Mouse (Mus musculus) lung, postnatal 25 days (tissue): Measurements from ENCODE around the gene Slc4a2.

Experiments used
- DNase-seq: peaks from one replicate; pipeline ENCODE4 v3.0.0; 2022; ENCODE audit warnings: low spot score

Gene Slc4a2

DNA sequence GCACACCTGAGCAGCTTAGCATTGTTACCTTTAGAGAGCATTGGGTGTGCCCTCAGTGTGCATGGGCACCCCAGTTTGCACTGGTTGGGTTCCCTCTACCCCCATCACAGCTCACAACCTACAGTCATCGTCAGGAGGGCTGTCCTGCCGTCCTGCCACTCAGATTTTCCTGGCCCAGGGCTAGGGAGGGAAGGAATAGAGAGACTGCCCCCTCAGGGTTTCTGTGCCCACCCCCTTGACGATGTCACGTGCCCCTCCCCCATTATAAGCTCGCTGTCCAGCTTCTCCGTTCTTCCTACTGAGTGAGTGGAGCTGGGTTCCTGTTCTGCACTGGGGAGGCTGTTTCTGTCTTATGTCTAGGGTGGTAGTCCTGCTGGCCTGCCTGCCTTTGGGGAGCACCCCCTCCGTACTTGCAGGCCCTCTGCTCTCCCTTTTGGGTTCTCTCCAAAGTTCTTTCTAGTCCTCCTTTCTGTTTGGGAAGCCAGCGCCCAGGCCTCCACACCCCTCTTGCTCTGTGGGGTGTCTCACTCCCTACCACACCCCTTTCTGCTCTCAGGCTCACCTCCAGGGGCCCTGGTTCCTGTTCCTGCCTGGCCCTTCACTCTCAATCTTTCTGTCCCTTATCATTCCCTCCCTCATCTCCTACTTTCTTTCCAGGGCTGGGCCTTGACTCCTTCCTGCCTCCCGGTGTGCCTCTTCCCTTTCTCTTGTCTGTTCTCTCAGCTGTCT, 3.1 kb downstream of the Slc4a2 start:
- DNase-seq, result no peak

DNA sequence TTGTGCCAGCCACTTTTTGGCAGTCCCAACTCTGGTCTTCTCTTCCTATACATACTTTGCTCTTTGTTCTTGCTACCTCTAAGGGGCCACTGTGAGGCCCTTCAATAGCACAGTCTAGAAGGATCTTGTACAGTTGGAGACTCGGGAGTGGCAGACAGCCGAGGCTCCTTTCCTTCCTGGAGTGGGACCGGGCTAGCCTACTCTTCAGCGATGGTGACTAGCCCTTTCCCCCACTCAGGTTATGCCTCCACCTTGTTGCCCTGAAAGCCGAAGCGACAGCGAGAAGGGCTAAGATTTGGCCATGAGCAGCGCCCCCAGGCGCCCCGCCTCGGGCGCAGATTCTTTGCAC, 3.6 kb downstream of the Slc4a2 start:
- no peak for DNase-seq

DNA sequence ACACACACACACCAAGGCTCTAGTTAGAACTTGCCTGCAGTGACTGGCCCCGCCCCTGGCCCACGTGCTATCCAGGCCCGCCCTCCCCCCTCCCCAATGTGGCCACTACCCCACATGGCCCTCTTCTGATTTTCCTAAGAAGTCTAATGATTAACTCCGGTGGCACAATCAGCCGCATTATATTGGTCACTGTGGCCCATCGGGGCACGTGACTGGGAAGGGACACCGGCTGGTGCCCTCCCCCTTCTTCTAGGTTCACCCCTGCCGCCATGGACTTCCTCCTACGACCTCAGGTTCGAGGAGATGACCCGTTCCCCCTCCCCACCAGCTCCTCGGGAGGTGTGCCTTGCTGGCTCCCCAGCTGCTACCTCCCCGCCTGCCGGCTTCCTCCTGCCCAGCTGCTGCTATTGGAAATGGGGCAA, 4.4 kb downstream of the Slc4a2 start:
- peak; percentile 73 for DNase-seq

DNA sequence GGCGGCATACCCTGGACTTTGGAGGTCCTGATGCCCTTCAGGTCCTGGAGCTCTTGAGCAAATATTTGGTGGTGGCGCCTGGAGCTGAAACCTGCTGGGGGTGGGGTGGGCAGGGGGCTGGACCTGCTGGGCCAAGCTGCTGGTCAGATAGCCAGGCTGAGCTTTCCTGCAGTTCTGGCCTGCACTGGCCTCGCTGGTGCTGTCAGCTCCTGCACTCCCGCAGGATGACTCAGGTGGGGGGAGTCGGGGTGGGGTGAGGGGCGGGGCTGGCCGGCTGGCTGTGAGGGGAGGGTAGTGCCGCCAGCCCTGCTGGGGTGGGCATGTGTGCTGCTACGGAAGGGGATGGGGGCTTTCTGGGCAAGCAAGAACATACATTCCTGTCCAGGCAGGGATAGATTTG, 5.0 kb downstream of the Slc4a2 start:
- DNase-seq, result no peak

DNA sequence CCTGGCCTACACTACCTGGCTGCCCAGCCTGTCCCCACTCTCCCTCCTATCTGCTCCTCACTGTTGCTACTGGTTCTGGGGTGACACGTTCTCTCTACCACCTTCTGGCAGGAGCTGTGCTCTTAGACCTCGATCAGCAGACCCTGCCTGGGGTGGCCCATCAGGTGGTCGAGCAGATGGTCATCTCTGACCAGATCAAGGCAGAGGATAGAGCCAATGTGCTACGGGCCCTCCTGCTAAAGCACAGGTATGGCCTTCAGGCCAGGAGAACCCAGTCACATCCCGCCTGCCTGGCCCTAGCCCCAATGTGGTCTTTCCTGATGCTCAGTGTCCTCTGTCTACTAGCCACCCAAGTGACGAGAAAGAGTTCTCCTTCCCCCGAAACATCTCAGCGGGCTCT, 10.4 kb downstream of the Slc4a2 start:
- no peak for DNase-seq

DNA sequence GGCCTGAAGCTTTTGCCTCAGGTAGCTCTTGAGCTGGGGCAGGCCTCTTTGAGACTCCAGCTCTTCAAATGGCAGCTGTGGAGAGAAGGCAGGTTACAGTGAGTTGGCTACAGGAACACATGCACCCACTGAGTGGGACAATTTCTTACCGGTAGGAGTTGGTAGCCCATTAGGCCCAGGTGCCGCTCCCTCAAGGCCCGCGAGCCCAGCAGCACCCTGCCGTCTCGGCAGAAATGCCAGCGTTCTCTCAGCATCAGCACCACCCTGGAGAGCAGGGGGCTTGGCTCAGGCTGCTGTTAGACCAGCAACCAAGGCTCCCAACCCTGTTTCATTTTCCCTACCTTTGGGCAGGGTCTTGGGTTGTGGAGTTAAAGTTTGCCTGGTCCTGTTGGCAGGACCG, 17.6 kb downstream of the Slc4a2 start:
- DNase-seq, result no peak

DNA sequence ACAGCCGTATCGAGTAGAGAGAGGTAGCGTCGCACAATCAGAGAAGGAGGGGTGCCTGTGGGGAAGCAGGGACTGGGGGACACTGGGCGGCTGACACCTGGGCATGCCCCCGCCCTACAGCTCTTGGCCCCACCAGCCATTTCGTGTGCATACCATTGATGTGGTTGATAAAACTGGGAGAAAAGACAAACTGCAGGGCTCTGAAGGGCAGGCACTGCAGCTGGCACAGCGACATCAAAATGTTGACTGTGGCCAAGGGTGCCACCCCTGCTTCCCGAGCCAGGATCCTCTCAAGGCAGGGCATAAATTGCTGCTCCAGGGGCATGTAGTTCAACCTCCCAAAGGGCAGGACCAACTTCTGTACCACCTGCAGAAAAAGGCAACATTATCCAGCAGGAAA, 18.4 kb downstream of the Slc4a2 start:
- DNase-seq, result no peak

DNA sequence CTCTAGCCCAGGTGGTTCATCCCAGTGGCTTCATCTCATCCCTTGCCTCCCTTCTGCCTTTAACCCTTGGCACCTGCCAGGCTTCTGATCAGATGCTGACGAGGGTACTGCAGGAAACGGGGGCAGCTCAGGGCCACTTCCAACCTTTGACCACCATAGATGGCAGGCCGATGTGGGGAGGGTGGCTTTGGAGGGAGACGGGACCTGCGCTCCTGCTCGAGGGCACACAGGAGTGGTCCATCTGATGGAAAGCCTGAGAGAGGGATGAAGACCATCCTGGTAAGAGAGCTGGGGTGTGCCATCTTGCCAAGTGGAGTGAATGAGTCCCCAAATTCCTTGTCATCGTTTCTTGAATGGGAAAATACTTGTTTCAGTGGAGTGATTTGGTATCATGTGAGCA, 19.6 kb downstream of the Slc4a2 start:
- DNase-seq, result no peak

DNA sequence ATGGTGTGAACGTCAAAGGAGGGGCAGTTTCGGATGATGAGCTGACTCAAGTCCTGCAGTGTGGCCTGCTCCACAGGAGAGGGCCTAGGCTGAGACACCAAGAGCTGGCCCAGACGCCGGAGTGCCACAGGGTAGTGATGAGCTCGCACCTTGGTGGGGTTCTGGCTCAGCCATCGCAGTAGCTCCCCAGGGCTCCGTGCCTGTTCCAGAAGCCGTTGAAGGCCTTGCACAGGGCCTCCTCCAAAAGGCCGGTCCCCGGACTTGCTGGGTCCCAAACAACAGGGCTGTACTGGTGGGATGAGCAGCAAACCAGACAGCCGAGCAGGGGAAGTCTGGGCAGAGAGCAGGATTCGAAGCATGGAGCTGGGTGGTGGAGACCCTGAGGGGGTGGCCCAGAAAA, 20.3 kb downstream of the Slc4a2 start:
- DNase-seq, result no peak

DNA sequence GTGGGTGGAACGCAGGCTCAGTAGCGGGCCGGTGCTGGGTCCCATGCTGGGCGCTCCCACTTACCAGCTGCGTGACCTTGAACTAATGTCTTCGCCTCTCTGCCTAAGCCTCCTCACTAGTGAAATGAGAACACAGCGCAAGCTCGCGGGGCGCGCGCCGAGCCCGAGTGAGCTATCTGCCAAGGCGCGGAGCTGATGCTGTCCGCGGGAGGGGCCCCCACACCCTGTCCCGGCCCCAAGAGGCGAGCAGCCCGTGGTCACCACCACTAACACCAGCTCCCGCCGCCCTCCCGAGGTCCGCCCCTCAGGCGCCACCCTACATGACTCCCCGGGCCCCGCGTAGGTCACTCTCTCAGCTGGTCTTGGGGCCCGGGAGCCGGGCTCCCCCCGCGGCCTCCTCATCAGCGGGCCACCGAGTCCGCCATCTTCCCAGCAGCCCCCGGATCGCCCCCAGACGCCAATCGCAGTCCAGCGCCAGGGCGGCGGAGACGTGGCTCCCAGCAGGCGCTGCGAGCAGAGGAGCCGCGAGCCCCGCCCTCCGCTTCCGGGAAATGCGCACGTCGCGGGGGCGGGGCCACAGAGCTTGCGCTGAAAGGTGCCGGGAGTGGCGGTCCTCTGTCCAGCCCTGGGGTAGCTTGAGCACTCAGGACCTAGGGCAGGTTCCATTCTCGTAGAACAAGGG, 21.2 kb downstream of the Slc4a2 start, which contains the start of gene Fastk:
Fastk (minus strand) TSS at position 542 of the 682 bp plus-strand sequence.
- DNase-seq, result peak; percentile 94

DNA sequence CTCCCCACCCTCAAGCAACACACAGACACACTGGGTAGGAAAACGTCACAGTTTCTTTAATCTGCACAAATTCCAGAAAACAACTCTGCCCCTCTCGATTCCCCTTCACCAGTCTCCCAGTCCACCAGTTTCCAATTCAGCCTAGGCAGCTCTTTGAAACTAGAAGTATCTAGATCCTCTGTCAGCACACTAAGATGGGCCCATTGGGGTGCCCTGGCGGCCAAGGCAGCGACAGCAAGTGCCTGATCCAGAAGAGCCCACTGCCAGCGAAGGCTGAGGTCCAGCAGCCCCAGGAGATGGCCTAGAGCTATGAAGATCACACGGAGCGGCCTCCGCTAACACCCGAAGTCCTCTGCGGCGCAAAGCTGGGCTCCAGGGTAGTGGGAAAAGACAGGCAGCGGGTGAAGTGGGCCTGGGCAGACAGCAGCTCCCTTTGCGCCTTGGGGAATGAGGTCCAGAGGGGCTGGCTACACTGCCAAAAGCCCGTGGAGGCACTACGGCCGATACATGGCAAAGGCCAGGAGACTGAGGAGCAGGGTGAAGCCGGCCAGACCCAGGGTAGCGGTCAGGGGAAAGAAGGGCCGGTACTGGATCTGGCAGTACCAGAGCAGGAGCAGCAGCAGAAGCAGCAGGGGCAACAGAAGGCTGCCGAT, 21.9 kb downstream of the Slc4a2 start:
- no peak for DNase-seq

DNA sequence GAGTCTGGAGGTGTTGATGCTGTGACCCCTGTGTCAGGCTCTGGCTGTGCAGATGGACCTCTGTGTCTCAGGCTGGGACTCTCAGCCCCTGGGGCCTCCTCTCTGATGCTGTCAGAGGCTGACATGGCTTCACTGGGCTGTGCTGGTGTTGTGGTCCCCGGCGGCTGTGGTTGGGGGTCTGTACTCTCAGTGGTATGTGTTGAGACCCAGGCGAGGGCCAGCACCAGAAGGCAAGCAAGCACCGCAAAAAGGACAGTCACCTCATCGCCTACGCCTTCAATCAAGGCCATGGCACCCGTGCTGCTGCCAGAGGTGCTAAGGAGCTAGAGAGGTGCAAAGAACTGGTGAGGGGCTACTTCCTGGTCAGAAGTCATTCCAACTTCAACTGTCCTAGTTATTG, 23.0 kb downstream of the Slc4a2 start:
- DNase-seq, result no peak

DNA sequence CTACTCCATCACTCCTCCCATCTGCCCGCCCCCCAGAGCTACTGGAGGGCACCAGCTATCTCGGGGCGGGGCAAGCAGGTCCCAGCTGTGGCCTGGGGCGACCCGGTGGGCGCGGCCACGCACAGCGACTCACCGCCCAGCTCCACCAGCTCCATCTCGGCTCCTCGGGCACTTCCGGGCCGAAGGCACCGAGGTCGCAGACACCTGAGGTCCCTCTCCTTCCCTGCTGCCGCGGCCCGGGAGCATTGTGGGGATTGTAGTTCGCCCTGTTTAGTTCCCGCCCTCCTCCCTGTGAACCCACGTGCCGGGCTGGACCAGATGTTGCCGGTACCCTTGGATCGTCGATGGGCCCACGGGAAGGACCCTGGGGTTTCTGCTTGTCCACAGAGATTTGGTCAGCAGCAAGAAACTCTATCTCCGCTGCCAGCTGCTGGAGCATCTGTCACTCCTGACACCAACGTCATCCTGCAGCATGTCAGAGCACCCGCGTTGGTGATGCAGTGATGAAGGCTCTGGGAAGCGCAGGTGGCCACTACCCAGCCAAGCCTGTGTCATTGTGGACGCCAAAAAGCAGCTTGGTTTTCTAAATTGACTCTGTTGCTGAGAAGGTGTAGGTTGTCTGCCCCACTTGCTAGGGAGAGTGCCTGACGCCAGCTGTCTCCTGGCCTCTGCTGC, 24.1 kb downstream of the Slc4a2 start, which contains the start of gene Tmub1:
Tmub1 (minus strand) TSS at position 231 of the 675 bp plus-strand sequence.
- DNase-seq, result peak; percentile 91

DNA sequence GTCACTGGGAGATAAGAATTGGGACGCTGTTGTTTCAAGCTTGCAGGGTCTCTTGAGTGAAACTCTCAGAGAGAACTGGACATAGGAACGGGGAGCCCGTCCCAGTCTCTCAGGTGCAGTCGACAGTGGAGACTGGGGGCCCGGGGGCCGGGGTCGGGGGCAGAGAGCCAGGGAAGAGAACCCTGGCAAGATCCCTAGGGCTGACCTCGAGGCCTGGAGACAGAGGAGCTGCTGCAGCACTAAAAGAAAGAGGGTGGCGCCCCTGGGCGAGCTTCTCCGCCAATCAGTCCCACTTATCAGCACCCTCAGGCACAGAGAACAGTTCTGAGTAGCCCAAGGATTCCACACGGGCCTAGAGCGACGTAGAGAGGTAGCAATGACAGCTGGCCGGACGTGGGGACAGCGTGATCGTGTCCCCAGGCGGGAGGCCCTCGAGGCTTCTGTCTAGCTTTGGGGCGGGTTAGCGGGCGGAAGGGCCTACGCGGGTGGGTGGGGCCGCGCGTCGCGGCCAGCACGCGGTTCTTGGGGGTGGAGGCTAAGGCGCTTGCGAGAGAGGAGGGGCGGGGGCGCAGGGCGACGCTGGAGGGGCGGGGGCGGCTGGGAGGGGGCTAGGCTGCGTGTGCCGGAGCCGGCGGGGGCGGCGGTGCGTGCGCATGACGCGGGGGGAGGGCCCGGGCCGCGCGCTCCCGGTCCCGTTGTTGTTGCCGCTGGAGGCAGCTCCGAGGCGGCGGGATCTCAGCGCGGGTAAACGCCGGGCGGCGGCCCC, 27.8 kb downstream of the Slc4a2 start:
- DNase-seq, result peak; percentile 84

DNA sequence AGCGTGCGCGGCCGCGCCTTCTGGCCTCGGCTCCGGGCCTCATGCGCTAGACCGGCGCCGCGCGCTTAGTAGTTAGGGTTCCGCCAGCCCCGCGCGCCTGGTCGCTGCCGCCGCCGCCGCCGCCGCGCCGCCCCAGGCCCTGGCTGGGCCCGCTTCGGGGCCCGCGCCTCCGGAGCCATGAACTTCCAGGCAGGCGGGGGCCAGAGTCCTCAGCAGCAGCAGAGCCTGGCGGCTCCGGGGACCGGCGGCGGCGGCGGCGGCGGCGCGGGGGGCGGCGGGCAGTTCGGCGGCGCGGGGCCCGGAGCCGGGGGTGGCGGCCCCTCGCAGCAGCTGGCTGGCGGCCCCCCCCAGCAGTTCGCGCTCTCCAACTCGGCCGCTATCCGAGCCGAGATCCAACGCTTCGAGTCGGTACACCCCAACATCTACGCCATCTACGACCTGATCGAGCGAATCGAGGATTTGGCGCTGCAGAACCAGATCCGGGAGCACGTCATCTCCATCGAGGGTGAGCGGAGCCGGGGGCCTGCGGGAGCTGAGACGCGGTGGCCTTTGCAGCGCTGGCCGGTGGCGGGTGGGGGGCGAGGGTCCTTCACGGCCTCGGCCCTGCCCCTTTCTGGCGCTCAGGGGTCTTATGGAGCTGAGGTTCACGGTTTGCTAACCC, 28.5 kb downstream of the Slc4a2 start, which contains the start of gene Agap3:
Agap3 (plus strand) TSS at position 148 of the 661 bp plus-strand sequence.
- no peak for DNase-seq

DNA sequence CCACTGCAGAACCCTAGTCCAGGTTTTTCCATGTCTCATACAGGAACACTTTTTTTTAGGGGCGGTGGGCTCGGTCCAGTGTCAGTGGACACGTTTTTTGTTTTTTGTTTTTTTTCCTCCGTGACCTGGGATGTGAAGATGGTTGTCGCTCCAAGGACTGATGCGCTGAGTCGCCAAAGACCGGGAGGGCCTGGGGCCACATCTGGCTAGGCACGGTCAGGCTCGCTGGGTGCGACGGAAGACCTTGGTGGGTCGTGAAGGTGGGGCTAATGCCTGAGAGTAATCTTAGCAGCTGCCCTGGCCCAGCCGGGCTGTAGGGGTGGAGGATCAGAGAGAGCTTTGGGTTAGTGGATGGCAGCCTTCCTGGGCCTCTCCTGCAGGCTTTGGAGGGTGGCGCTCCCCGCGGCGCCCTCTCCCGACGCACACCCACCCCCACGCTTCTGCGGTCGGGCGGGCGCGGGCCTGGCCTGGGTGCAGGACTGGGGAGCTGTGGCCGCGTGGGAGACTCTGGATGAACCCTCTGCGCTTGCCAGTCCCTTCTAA, 29.1 kb downstream of the Slc4a2 start:
- no peak for DNase-seq

DNA sequence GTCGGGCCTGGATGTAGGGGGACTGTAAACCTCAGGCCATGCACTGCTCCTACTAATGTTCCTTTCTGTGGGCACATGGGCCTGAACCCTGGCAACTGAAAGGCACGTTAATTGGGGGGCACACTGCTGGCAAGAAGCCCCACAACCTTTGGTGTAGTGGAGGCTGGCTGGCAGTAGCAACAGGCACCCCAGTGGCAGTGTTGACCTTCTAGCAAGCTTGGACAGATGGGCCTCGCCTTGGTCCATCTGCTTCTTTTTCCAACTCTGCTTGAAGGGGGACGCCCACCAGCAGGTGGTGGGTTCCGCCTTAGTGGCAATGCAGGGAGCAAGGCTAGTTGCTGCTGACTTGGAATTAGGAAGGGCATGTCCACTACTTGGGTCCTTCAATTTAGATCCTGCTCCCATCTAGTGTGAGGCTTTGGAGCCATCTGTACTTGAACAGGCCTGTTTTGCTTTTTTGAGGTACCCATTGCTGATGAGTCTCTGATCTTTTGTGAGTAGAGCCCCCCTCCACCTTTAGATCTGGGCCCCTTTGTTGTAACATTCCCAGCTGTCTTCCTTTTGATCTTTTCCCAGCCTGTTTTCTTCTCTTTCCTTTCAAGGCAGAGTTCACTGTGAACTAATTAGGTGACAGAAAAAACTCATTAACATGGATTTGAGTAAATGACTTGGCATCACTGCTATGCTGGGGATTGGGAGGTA, 29.8 kb downstream of the Slc4a2 start:
- no peak for DNase-seq

DNA sequence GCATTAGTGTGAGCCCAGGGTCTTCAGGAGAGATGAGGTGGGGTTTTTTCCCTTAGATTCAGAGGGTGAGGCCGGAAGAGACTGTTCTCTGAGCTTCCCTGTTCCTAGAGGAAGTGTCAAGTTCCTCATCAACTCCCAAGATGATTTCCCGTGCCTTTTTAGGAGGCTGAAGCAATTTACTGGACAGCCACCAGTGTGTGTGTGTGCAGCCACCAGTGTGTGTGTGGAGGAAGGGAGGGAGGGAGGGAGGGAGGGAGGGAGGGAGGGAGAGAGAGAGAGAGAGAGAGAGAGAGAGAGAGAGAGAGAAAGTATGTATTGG, 30.3 kb downstream of the Slc4a2 start:
- DNase-seq, result no peak

DNA sequence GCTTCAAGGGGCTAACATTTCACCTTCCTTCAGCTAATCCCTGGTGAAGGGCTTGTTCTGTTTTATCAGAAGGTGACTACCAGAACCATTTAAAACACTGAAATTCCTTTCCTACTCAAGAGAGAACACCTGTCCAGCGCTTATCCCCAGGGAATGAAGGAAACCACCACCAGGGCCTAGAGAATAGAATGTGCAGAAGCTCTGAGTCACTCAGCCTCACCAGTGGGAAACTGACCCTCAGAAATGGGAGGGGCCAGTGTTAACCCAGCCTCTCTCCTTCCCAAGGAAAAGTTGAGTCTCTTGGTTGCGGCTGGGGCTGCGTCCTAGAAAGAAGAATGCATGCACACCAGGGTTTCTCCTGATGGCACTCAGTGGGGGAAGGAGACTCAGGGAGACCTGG, 31.4 kb downstream of the Slc4a2 start:
- DNase-seq, result no peak

DNA sequence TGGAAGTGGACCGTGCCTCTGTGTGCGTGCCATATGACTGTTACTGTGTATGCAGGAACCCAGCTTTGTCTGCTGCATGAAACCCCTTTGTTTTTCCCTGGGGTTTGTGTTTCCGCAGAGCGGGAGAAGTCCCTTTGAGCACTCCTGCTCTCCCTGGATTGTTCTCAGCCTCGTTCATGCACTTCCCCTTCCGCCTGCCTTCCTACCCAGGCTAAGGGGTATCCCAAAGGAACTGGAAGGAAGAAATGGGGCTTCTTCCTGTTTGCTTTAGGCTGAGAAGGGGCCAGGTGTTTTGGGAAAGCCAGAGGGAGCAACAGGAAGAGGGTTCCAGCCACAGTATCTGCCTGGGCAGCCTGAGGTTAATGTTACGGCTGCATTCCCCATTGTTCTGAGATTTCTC, 32.0 kb downstream of the Slc4a2 start:
- no peak for DNase-seq

DNA sequence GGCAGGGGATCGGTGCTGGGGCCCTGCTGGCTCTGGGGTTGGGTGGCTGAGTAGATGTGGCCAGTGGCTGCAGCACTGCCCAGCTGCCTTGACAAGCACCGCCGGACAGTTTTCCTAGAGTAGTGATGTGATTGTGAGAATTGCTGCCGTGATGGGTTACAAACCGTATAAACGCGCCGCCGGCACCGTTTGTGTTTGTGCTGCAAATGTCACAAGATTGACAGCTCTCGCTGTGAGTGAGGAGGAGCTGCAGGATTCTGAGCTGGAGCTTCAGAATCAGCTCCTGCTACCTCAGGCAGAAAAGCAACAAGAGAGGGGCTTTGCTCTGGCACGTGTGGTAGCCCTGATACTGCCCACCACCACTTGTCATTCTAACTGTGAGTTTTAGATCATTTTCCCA, 43.1 kb downstream of the Slc4a2 start:
- no peak for DNase-seq
